8 mouse cellular contexts compared by ENCODE assay signal in the genomic region with DNA sequence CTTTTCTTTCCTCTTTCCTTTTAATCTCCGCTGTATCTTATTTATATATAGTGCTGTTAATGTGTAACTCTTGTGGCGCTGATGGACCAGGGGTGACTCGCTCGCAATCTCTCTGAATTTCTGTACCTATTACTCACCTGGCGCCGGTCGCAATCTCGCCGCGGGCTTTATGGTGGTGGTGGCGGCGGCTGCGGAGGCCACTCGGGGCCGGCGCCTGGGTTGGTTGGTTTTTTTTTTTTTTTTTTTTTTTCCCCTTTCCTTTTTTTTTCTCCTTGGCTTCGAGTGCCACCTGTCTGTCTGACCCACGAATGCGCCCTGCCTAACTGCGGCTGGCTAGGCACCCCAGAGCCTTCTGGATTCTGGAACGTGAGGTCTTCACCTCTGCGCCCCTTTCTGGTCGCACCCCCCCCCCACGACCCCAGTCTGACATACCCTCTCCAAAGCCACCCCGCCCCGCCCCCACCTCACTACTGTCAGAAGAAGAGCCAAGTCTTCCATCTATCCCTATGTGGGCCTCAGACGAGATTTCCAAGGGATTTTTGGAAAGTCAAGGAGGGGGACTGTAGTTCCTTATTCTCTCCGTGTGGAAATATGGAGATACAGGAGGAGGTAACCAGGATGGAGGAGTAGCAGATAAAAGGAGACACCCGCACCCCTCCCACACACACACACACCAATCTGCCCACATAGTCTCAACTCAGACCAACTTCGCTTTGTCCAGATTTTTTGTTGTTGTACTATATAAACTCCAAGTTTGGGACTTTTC. TPM values are rescaled to one million over a fixed set of nuclear protein-coding genes. Genes with fewer than 3 reads are reported as not detected.
DNase-seq lines count a peak whose midpoint lies in the region; ATAC-seq and TF ChIP-seq lines count a peak whose summit lies in the region.

No protein-coding gene starts in this region.

- peaks cover 7% of the 10 kb centered on the region for H3K36me3 ChIP-seq in C2C12 (ENCODE audit: control insufficient read depth, insufficient read depth)
- H3K36me3 ChIP-seq in forebrain, embryonic 14.5 days (ENCODE audit: control insufficient read depth, insufficient read depth, low read length), result no peaks in the 10 kb centered on the region
- H3K36me3 ChIP-seq in thymus, adult 2 months (ENCODE audit: control insufficient read depth, insufficient read depth, low read length), result no peaks in the 10 kb centered on the region

- H3K27me3 ChIP-seq in C2C12 (ENCODE audit: control insufficient read depth, insufficient read depth, insufficient read length), result no peaks in the 10 kb centered on the region
- peaks cover 94% of the 10 kb centered on the region for H3K27me3 ChIP-seq in forebrain, embryonic 14.5 days (replicated peaks; ENCODE audit: control insufficient read depth, insufficient read depth, low read length)
- peaks cover 24% of the 10 kb centered on the region for H3K27me3 ChIP-seq in thymus, adult 2 months (ENCODE audit: control insufficient read depth, insufficient read depth, low read length)

- no peak overlapping the region for H3K9ac ChIP-seq in forebrain, embryonic 14.5 days (ENCODE audit: low read length)

- H3K27ac ChIP-seq in forebrain, embryonic 14.5 days (ENCODE audit: low read depth, low read length), result no peak overlapping the region
- H3K27ac ChIP-seq in thymus, adult 2 months (ENCODE audit: control insufficient read depth, insufficient read depth, low read length), result no peak overlapping the region

- peak; percentile 61 for DNase-seq in MN1 (ENCODE audit: low spot score)
- no peak for DNase-seq in forebrain, embryonic 14.5 days (ENCODE audit: low spot score)
- DNase-seq in kidney, postnatal 4 days, result peak; percentile 56 to 66
- peak; percentile 50 for DNase-seq in neural tube, embryonic 10.5 days (ENCODE audit: extremely low spot score, low spot score)
- no peak for DNase-seq in thymus, adult 2 months
- no peak for DNase-seq in thymus, postnatal 25 days

- no peaks in the 10 kb centered on the region for H3K9me3 ChIP-seq in forebrain, embryonic 14.5 days (replicated peaks; ENCODE audit: control insufficient read depth, low read length)

- TF ChIP-seq CTCF in C2C12 (IDR thresholded peaks at IDR 0.05; ENCODE audit: control insufficient read depth, insufficient read depth, insufficient read length), result peak; percentile 7
- no peak for TF ChIP-seq CTCF in thymus, adult 2 months (IDR thresholded peaks at IDR 0.05; ENCODE audit: borderline replicate concordance, control insufficient read depth, extremely low read depth, insufficient read depth, low read length, poor library complexity)

- no peaks in the 10 kb centered on the region for H3K4me1 ChIP-seq in forebrain, embryonic 14.5 days (ENCODE audit: control insufficient read depth, insufficient read depth, low read length)
- no peaks in the 10 kb centered on the region for H3K4me1 ChIP-seq in thymus, adult 2 months (replicated peaks; ENCODE audit: control insufficient read depth, insufficient read depth, low read length)

- H3K4me3 ChIP-seq in C2C12 (ENCODE audit: insufficient read depth, poor library complexity, severe bottlenecking), result no peak overlapping the region
- H3K4me3 ChIP-seq in forebrain, embryonic 14.5 days (ENCODE audit: low read depth, low read length), result no peak overlapping the region
- no peak overlapping the region for H3K4me3 ChIP-seq in thymus, adult 2 months (ENCODE audit: control insufficient read depth, insufficient read depth, low read length)

- 0 out of 2 replicates have a peak overlapping the region, but pooled peaks have one; percentile 18 for H3K4me2 ChIP-seq in forebrain, embryonic 14.5 days (ENCODE audit: low read length)

- no peaks in the 10 kb centered on the region for H3K79me2 ChIP-seq in C2C12 (ENCODE audit: control insufficient read depth, insufficient read depth)

- no peak for ATAC-seq in forebrain, embryonic 14.5 days
- ATAC-seq in frontal cortex, adult (ENCODE audit: low TSS enrichment), result no peak

- no peak overlapping the region for H3ac ChIP-seq in C2C12 (ENCODE audit: control insufficient read depth, insufficient read length, low read depth)

- WGBS in forebrain, embryonic 14.5 days, result 2% methylated on average over 29 of the region's 30 CpGs
- 7% methylated on average over 29 of the region's 30 CpGs for WGBS in thymus, adult 2 months

- TF ChIP-seq POLR2A in thymus, adult 2 months (IDR thresholded peaks at IDR 0.05; ENCODE audit: control insufficient read depth, extremely low read depth, insufficient read depth, low read length, poor library complexity), result no peak

- H3K79me3 ChIP-seq in C2C12 (ENCODE audit: low read depth), result no peaks in the 10 kb centered on the region

TF ChIP-seq in C2C12, 6 proteins besides CTCF, POLR2A, EP300 and RAD21:
- no peak for TF ChIP-seq CEBPB (IDR thresholded peaks at IDR 0.05; ENCODE audit: low read depth)
- no peak for TF ChIP-seq MAX (IDR thresholded peaks at IDR 0.05)
- no peak for TF ChIP-seq MYOG (IDR thresholded peaks at IDR 0.05; ENCODE audit: control insufficient read depth, extremely low read depth, insufficient read length)
- TF ChIP-seq MYOD1 (IDR thresholded peaks at IDR 0.05; ENCODE audit: control insufficient read depth, insufficient read length, low read depth), result no peak
- no peak for TF ChIP-seq FOSL1 (IDR thresholded peaks at IDR 0.05; ENCODE audit: insufficient read depth, low read length, poor library complexity, severe bottlenecking)
- no peak for TF ChIP-seq USF1 (IDR thresholded peaks at IDR 0.05; ENCODE audit: low read depth)

RNA-seq across cellular contexts. Expression of gene Tbx3, which starts 15.9 kb away (rescaled TPM):
- 4.5 TPM for polyA plus RNA-seq in C2C12 (2012; fragmentation: generic; extraction: Trizol)
- polyA plus RNA-seq in forebrain, embryonic 14.5 days (2014; fragmentation: Nextera tagmentation; extraction: Ambion mirVana), result 1.7 and 2.8 TPM in 2 replicates
- 2.1 and 3.2 TPM in 2 replicates for polyA plus RNA-seq in thymus, adult 2 months (2012; rRNA removed)

Comparison
In these comparisons a context has a peak if more than half of its experiments do, and no peak if none do; other contexts are left out.
1. DNase-seq: peak in MN1 (single experiment), kidney, postnatal 4 days (2 of 2) and neural tube, embryonic 10.5 days (single experiment); none in forebrain, embryonic 14.5 days (single experiment), thymus, adult 2 months (single experiment) and thymus, postnatal 25 days (single experiment).